In the genomic region with DNA sequence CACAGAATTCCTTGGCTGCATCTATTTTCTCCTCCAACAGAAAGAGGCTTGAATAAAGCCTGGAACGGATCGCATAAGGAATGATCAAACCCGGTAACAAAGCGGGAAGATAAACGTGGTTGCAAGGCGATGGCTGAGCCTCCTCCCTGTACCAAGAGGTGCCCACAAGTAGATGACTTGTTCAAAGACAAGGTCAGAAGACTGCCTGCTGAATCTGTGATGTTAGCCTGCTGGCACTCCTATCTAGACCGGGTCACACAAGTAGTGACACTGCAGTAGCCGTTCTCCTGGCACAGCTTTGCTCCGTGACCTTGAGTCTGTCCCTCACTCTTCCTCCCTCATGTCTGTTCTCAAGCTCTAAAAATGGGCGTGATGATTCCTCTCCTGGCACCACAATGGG, we compare ENCODE assay signal across 7 mouse cellular contexts. TPM values are rescaled to one million over a fixed set of nuclear protein-coding genes. Genes with fewer than 3 reads are reported as not detected.
DNase-seq lines count a peak whose midpoint lies in the region; ATAC-seq and TF ChIP-seq lines count a peak whose summit lies in the region.

No protein-coding gene starts in this region.

- H3K4me1 ChIP-seq in ES-E14 (ENCODE audit: control insufficient read depth in 2 of 2, insufficient read depth in 2 of 2, low read length in 2 of 2, poor library complexity in 1 of 2): peaks cover 4 to 8% of the 10 kb centered on the region in 2 experiments; a peak in 3 of 4 replicates
- H3K4me1 ChIP-seq in embryonic facial prominence, embryonic 10.5 days: peaks cover 56% of the 10 kb centered on the region
- H3K4me1 ChIP-seq in hindbrain, embryonic 11.5 days (replicated peaks; ENCODE audit: control insufficient read depth, insufficient read depth, low read length): peaks cover 11% of the 10 kb centered on the region
- H3K4me1 ChIP-seq in midbrain, postnatal 0 days (ENCODE audit: insufficient read depth, low read length): peaks cover 5% of the 10 kb centered on the region; the same call in 1 of the 2 replicates
- H3K4me1 ChIP-seq in thymus, adult 2 months (replicated peaks; ENCODE audit: control insufficient read depth, insufficient read depth, low read length): peaks cover 14% of the 10 kb centered on the region

- no peak for TF ChIP-seq CTCF in C2C12 (IDR thresholded peaks at IDR 0.05; ENCODE audit: control insufficient read depth, insufficient read depth, insufficient read length)
- TF ChIP-seq CTCF in midbrain, postnatal 0 days (IDR thresholded peaks at IDR 0.05): no peak
- no peak for TF ChIP-seq CTCF in thymus, adult 2 months (IDR thresholded peaks at IDR 0.05; ENCODE audit: borderline replicate concordance, control insufficient read depth, extremely low read depth, insufficient read depth, low read length, poor library complexity)

- H3K36me3 ChIP-seq in C2C12 (ENCODE audit: control insufficient read depth, insufficient read depth): peaks cover 32% of the 10 kb centered on the region
- H3K36me3 ChIP-seq in ES-E14 (ENCODE audit: control insufficient read depth, insufficient read depth, low read length, poor library complexity, severe bottlenecking): no peaks in the 10 kb centered on the region; the same call in 1 of the 2 replicates
- peaks cover 3% of the 10 kb centered on the region; the same call in 1 of the 2 replicates for H3K36me3 ChIP-seq in embryonic facial prominence, embryonic 10.5 days (replicated peaks)
- no peaks in the 10 kb centered on the region for H3K36me3 ChIP-seq in hindbrain, embryonic 11.5 days (ENCODE audit: control insufficient read depth, insufficient read depth, low read length)
- H3K36me3 ChIP-seq in midbrain, postnatal 0 days (ENCODE audit: insufficient read depth, low read length): no peaks in the 10 kb centered on the region; the same call in 1 of the 2 replicates
- H3K36me3 ChIP-seq in thymus, adult 2 months (ENCODE audit: control insufficient read depth, insufficient read depth, low read length): no peaks in the 10 kb centered on the region

- in situ Hi-C loops in ES-E14 (cut with MboI; ENCODE audit: low sequenced_read_pairs in 2 of 2, unreplicated experiment in 2 of 2): no loop called here

- no peaks in the 10 kb centered on the region for H3K9me3 ChIP-seq in ES-E14 (ENCODE audit: control insufficient read depth, insufficient read depth, low read depth, low read length)
- H3K9me3 ChIP-seq in embryonic facial prominence, embryonic 10.5 days: no peaks in the 10 kb centered on the region
- no peaks in the 10 kb centered on the region for H3K9me3 ChIP-seq in hindbrain, embryonic 11.5 days (ENCODE audit: control insufficient read depth, low read length)
- no peaks in the 10 kb centered on the region for H3K9me3 ChIP-seq in midbrain, postnatal 0 days (ENCODE audit: low read length)

- H3ac ChIP-seq in C2C12 (ENCODE audit: control insufficient read depth, insufficient read length, low read depth): peak overlapping the region; percentile 27

- H3K4me2 ChIP-seq in hindbrain, embryonic 11.5 days (replicated peaks; ENCODE audit: low read depth, low read length): peak overlapping the region; percentile 40
- peak overlapping the region; percentile 86 for H3K4me2 ChIP-seq in midbrain, postnatal 0 days (ENCODE audit: low read depth, low read length, poor library complexity, severe bottlenecking)

- H3K9ac ChIP-seq in ES-E14 (ENCODE audit: insufficient read depth, low read depth, low read length, poor library complexity, severe bottlenecking): 0 out of 2 replicates have a peak overlapping the region, but pooled peaks have one; percentile 4
- H3K9ac ChIP-seq in hindbrain, embryonic 11.5 days (ENCODE audit: low read depth, low read length): peak overlapping the region; percentile 92
- H3K9ac ChIP-seq in midbrain, postnatal 0 days (replicated peaks; ENCODE audit: low read length, poor library complexity, severe bottlenecking): peak overlapping the region; percentile 97

- ATAC-seq in hindbrain, embryonic 11.5 days (ENCODE audit: low FRiP score): no peak
- ATAC-seq in midbrain, postnatal 0 days (ENCODE audit: low FRiP score): no peak

- peaks cover 68% of the 10 kb centered on the region for H3K79me2 ChIP-seq in C2C12 (ENCODE audit: control insufficient read depth, insufficient read depth)

- H3K4me3 ChIP-seq in C2C12 (ENCODE audit: insufficient read depth, poor library complexity, severe bottlenecking): no peak overlapping the region
- peak overlapping the region; percentile 13 to 14; a peak in 3 of 4 replicates for H3K4me3 ChIP-seq in ES-E14 (ENCODE audit: insufficient read depth in 1 of 2, low read depth in 1 of 2, low read length in 2 of 2, poor library complexity in 1 of 2, severe bottlenecking in 1 of 2)
- peak overlapping the region; percentile 87 for H3K4me3 ChIP-seq in embryonic facial prominence, embryonic 10.5 days
- H3K4me3 ChIP-seq in hindbrain, embryonic 11.5 days (ENCODE audit: low read depth, low read length): peak overlapping the region; percentile 90
- peak overlapping the region; percentile 85 for H3K4me3 ChIP-seq in midbrain, postnatal 0 days (ENCODE audit: low read depth, low read length)
- H3K4me3 ChIP-seq in thymus, adult 2 months (ENCODE audit: control insufficient read depth, insufficient read depth, low read length): no peak overlapping the region

- WGBS in embryonic facial prominence, embryonic 10.5 days: 23% methylated on average over 10 of the region's 10 CpGs
- 10% methylated on average over 10 of the region's 10 CpGs for whole genome bisulfite sequencing in hindbrain, embryonic 11.5 days
- WGBS in midbrain, postnatal 0 days: 4% methylated on average over 10 of the region's 10 CpGs
- 61% methylated on average over 10 of the region's 10 CpGs for WGBS in thymus, adult 2 months

- no peak for TF ChIP-seq POLR2A in thymus, adult 2 months (IDR thresholded peaks at IDR 0.05; ENCODE audit: control insufficient read depth, extremely low read depth, insufficient read depth, low read length, poor library complexity)

- no peak for DNase-seq in ES-E14 (ENCODE audit: low read depth, low spot score)
- DNase-seq in embryonic facial prominence, embryonic 10.5 days (ENCODE audit: low spot score): peak; percentile 34
- DNase-seq in hindbrain, embryonic 11.5 days (ENCODE audit: low spot score): peak; percentile 78
- DNase-seq in midbrain, postnatal 0 days (ENCODE audit: low spot score): peak; percentile 72
- no peak for DNase-seq in thymus, adult 2 months
- no peak for DNase-seq in thymus, postnatal 14 days

- no peaks in the 10 kb centered on the region for H3K27me3 ChIP-seq in C2C12 (ENCODE audit: control insufficient read depth, insufficient read depth, insufficient read length)
- H3K27me3 ChIP-seq in embryonic facial prominence, embryonic 10.5 days (replicated peaks; ENCODE audit: low read depth, poor library complexity, severe bottlenecking): 0 out of 2 replicates have a peak, but pooled peaks cover 3% of the 10 kb centered on the region
- no peaks in the 10 kb centered on the region for H3K27me3 ChIP-seq in hindbrain, embryonic 11.5 days (ENCODE audit: control insufficient read depth, insufficient read depth, low read length)
- no peaks in the 10 kb centered on the region for H3K27me3 ChIP-seq in midbrain, postnatal 0 days (ENCODE audit: insufficient read depth, low read length)
- peaks cover 21% of the 10 kb centered on the region for H3K27me3 ChIP-seq in thymus, adult 2 months (ENCODE audit: control insufficient read depth, insufficient read depth, low read length)

- H3K27ac ChIP-seq in ES-E14 (ENCODE audit: insufficient read depth, low read depth, low read length, poor library complexity, severe bottlenecking): no peak overlapping the region
- peak overlapping the region; percentile 63 for H3K27ac ChIP-seq in embryonic facial prominence, embryonic 10.5 days (replicated peaks)
- peak overlapping the region; percentile 99 for H3K27ac ChIP-seq in hindbrain, embryonic 11.5 days (ENCODE audit: low read depth, low read length)
- peak overlapping the region; percentile 99 for H3K27ac ChIP-seq in midbrain, postnatal 0 days (ENCODE audit: low read depth, low read length)
- H3K27ac ChIP-seq in thymus, adult 2 months (ENCODE audit: control insufficient read depth, insufficient read depth, low read length): no peak overlapping the region

- H3K79me3 ChIP-seq in C2C12 (ENCODE audit: low read depth): peaks cover 44% of the 10 kb centered on the region

TF ChIP-seq in C2C12, 6 proteins besides CTCF, POLR2A, EP300 and RAD21:
- no peak for TF ChIP-seq MAX (IDR thresholded peaks at IDR 0.05)
- no peak for TF ChIP-seq FOSL1 (IDR thresholded peaks at IDR 0.05; ENCODE audit: insufficient read depth, low read length, poor library complexity, severe bottlenecking)
- no peak for TF ChIP-seq CEBPB (IDR thresholded peaks at IDR 0.05; ENCODE audit: low read depth)
- no peak for TF ChIP-seq USF1 (IDR thresholded peaks at IDR 0.05; ENCODE audit: low read depth)
- TF ChIP-seq MYOD1 (IDR thresholded peaks at IDR 0.05; ENCODE audit: control insufficient read depth, insufficient read length, low read depth): no peak
- no peak for TF ChIP-seq MYOG (IDR thresholded peaks at IDR 0.05; ENCODE audit: control insufficient read depth, extremely low read depth, insufficient read length)

TF ChIP-seq in ES-E14, 5 proteins besides CTCF, POLR2A, EP300 and RAD21:
- no peak for TF ChIP-seq CHD2 (IDR thresholded peaks at IDR 0.05; ENCODE audit: low read depth, low read length)
- no peak for TF ChIP-seq HCFC1 (IDR thresholded peaks at IDR 0.05; ENCODE audit: borderline replicate concordance, insufficient read depth, low read length)
- TF ChIP-seq MAFK (IDR thresholded peaks at IDR 0.05; ENCODE audit: insufficient read depth, low read depth, low read length): no peak
- no peak for TF ChIP-seq ZC3H11A (IDR thresholded peaks at IDR 0.05; ENCODE audit: borderline replicate concordance, low read depth, low read length)
- TF ChIP-seq ZNF384 (IDR thresholded peaks at IDR 0.05; ENCODE audit: low read depth, low read length): no peak

RNA-seq across cellular contexts. Expression of gene Map1b, which starts 2.4 kb away (rescaled TPM):
- polyA plus RNA-seq in C2C12 (2012; fragmentation: generic; extraction: Trizol): 26.4 TPM
- total RNA-seq in ES-E14 (2012; rRNA removed): 21.2 and 23.9 TPM in 2 replicates
- 288 and 317 TPM in 2 replicates for polyA plus RNA-seq in embryonic facial prominence, embryonic 10.5 days (2016; fragmentation: Nextera tagmentation; extraction: Ambion mirVana)
- polyA plus RNA-seq in hindbrain, embryonic 11.5 days (2014; fragmentation: Nextera tagmentation; extraction: Ambion mirVana): 1,051 and 1,521 TPM in 2 replicates
- total RNA-seq in midbrain, postnatal 0 days (2014; rRNA removed): 913 and 940 TPM in 2 replicates
- polyA plus RNA-seq in midbrain, postnatal 0 days (2015; fragmentation: Nextera tagmentation; extraction: Ambion mirVana): 1,865 and 2,125 TPM in 2 replicates
- polyA plus RNA-seq in thymus, adult 2 months (2012; rRNA removed): 0.92 and 1.1 TPM in 2 replicates

Comparison
In these comparisons a context has a peak if more than half of its experiments do, and no peak if none do; other contexts are left out.
1. H3K4me3 ChIP-seq: peak in ES-E14 (2 of 2), embryonic facial prominence, embryonic 10.5 days (single experiment), hindbrain, embryonic 11.5 days (single experiment) and midbrain, postnatal 0 days (single experiment); none in C2C12 (single experiment) and thymus, adult 2 months (single experiment).
2. DNase-seq: peak in embryonic facial prominence, embryonic 10.5 days (single experiment), hindbrain, embryonic 11.5 days (single experiment) and midbrain, postnatal 0 days (single experiment); none in ES-E14 (single experiment), thymus, adult 2 months (single experiment) and thymus, postnatal 14 days (single experiment).
3. H3K27ac ChIP-seq: peak in embryonic facial prominence, embryonic 10.5 days (single experiment), hindbrain, embryonic 11.5 days (single experiment) and midbrain, postnatal 0 days (single experiment); none in ES-E14 (single experiment) and thymus, adult 2 months (single experiment).
4. H3K9ac ChIP-seq: peak in every context shown above with its lines; median percentile 97 in midbrain, postnatal 0 days; 92 in hindbrain, embryonic 11.5 days; 4 in ES-E14.
5. RNA of gene Map1b, which starts 2.4 kb away (polyA plus RNA-seq): 1,865 to 2,125 TPM in midbrain, postnatal 0 days, 1,051 to 1,521 TPM in hindbrain, embryonic 11.5 days, 288 to 317 TPM in embryonic facial prominence, embryonic 10.5 days and 26.4 TPM in C2C12 (single experiment); 0.92 to 1.1 TPM in thymus, adult 2 months; every median in the first group is over 10 times any median in the second.